Mouse (Mus musculus) right cerebral cortex, postnatal 4 days (tissue): Measurements from ENCODE around the gene Fam71f1.
A peak's percentile ranks its signal among the peaks of the same experiment; 100 is the strongest.
"Not testable (repeated sequence)": the region's sequence is repeated elsewhere in the genome, so short reads cannot be mapped to it uniquely, and the experiment has no call there.

Experiments
- DNase-seq: peaks from one replicate; pipeline ENCODE4 v3.0.0-alpha.2; 2022

Fam71f1 gene

GRCm38 (mm10) chr6:29329514-29329913 lies 10.6 kb downstream of the Fam71f1 start:
- DNase-seq, result no peak

GRCm38 (mm10) chr6:29346512-29346911 lies 27.6 kb downstream of the Fam71f1 start:
- not testable (repeated sequence) for DNase-seq

- DNase-seq, result no peak
Observed at GRCm38 (mm10) chr6:29347189-29347588, 28.2 kb downstream of the Fam71f1 start.

- DNase-seq, result peak; percentile 100
Observed at GRCm38 (mm10) chr6:29347665-29348370, 28.9 kb downstream of the Fam71f1 start, which contains the start of gene Calu. Gene Calu, plus strand, starts transcription at chr6:29348069.

GRCm38 (mm10) chr6:29348371-29348724 lies 29.4 kb downstream of the Fam71f1 start:
- no peak for DNase-seq

GRCm38 (mm10) chr6:29351613-29352012 lies 32.7 kb downstream of the Fam71f1 start:
- no peak for DNase-seq

- no peak for DNase-seq
Observed at GRCm38 (mm10) chr6:29352816-29353215, 33.9 kb downstream of the Fam71f1 start.

GRCm38 (mm10) chr6:29359386-29359785 lies 40.4 kb downstream of the Fam71f1 start:
- DNase-seq, result no peak

GRCm38 (mm10) chr6:29360211-29360610 lies 41.3 kb downstream of the Fam71f1 start:
- no peak for DNase-seq

- no peak for DNase-seq
Observed at GRCm38 (mm10) chr6:29362246-29363128, 43.5 kb downstream of the Fam71f1 start.

GRCm38 (mm10) chr6:29363129-29363515 lies 44.2 kb downstream of the Fam71f1 start:
- no peak for DNase-seq

GRCm38 (mm10) chr6:29365277-29365676 lies 46.3 kb downstream of the Fam71f1 start:
- no peak for DNase-seq

- no peak for DNase-seq
Observed at GRCm38 (mm10) chr6:29377386-29377785, 58.4 kb downstream of the Fam71f1 start.

GRCm38 (mm10) chr6:29378678-29379077 lies 59.7 kb downstream of the Fam71f1 start:
- DNase-seq, result no peak

- no peak for DNase-seq
Observed at GRCm38 (mm10) chr6:29379954-29380353, 61.0 kb downstream of the Fam71f1 start.

GRCm38 (mm10) chr6:29382442-29382841 lies 63.5 kb downstream of the Fam71f1 start:
- no peak for DNase-seq
